Mouse (Mus musculus): ENCODE data around the gene Crtc3. TPM values are rescaled to one million over a fixed set of nuclear protein-coding genes. Genes with fewer than 3 reads are reported as not detected.

The Crtc3 gene
- total RNA-seq, 1 experiment = 2.4 TPM

DNA sequence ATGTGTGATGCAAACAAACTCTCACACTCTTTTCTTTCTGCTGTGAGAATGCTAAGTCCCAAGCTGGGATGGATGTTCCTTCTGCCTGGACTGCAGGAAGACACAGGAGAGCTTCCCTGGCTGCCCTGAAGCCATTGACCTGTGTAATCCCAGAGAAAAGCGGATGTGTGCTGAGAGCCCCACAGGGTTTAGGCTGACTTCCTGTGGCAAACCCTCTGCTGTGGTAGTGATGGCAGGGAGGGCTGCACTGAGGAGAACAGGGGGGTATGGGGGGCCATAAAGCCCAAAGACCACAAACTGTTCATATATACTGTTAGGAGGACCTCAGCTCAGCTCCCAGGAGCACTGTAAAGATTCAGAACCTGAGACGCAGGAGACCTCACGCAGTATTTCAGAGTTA lies 57.3 kb downstream of the Crtc3 start:
- TF ChIP-seq CHD2 (IDR thresholded peaks at IDR 0.05; ENCODE audit: low read depth, low read length) = no peak
- no peak for TF ChIP-seq HCFC1 (IDR thresholded peaks at IDR 0.05; ENCODE audit: borderline replicate concordance, insufficient read depth, low read length)
- no peak for TF ChIP-seq MAFK (IDR thresholded peaks at IDR 0.05; ENCODE audit: insufficient read depth, low read depth, low read length)
- H3K9ac ChIP-seq (ENCODE audit: insufficient read depth, low read depth, low read length, poor library complexity, severe bottlenecking) = no peak overlapping the region
- in situ Hi-C loops (cut with MboI; ENCODE audit: low sequenced_read_pairs in 2 of 2, unreplicated experiment in 2 of 2) = no loop called here

DNA sequence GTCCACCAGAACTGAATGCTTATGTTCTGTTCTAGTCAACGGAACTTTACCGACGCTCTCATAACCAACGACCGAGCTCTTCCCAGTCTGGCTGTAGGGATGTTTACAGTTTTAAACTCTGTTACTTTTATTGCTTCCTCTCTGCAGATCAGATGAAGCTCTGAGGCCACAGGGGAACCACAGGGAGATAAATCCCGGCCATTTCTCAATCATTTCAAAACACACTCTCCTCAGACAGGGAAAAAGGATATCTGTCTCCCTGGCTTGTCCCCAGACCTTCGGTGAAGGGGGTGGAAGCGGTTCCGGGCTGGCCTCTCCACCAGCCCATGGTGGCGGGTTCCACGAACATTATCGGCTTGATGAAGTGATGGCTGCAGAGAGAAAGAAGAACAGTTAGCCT lies 59.3 kb downstream of the Crtc3 start:
- no peak for DNase-seq (ENCODE audit: low read depth, low spot score)
- no peaks in the 10 kb centered on the region for H3K9me3 ChIP-seq (ENCODE audit: control insufficient read depth, insufficient read depth, low read depth, low read length)
- H3K4me3 ChIP-seq (ENCODE audit: insufficient read depth in 1 of 2, low read depth in 1 of 2, low read length in 2 of 2, poor library complexity in 1 of 2, severe bottlenecking in 1 of 2) = no peak overlapping the region
- no peak overlapping the region for H3K27ac ChIP-seq (ENCODE audit: insufficient read depth, low read depth, low read length, poor library complexity, severe bottlenecking)
- H3K9ac ChIP-seq (ENCODE audit: insufficient read depth, low read depth, low read length, poor library complexity, severe bottlenecking) = no peak overlapping the region
- TF ChIP-seq ZC3H11A (IDR thresholded peaks at IDR 0.05; ENCODE audit: borderline replicate concordance, low read depth, low read length) = no peak
- TF ChIP-seq ZNF384 (IDR thresholded peaks at IDR 0.05; ENCODE audit: low read depth, low read length) = no peak
- no peak for TF ChIP-seq CHD2 (IDR thresholded peaks at IDR 0.05; ENCODE audit: low read depth, low read length)
- no peaks in the 10 kb centered on the region for H3K36me3 ChIP-seq (ENCODE audit: control insufficient read depth, insufficient read depth, low read length, poor library complexity, severe bottlenecking)
- H3K4me1 ChIP-seq (ENCODE audit: control insufficient read depth in 2 of 2, insufficient read depth in 2 of 2, low read length in 2 of 2, poor library complexity in 1 of 2) = peaks cover 0 to 3% of the 10 kb centered on the region in 2 experiments; a peak in 1 of 4 replicates
- in situ Hi-C loops (cut with MboI; ENCODE audit: low sequenced_read_pairs in 2 of 2, unreplicated experiment in 2 of 2) = no loop called here

More for the DNA sequence above, 57.3 kb downstream of the Crtc3 start:
- no peak overlapping the region for H3K4me3 ChIP-seq (ENCODE audit: insufficient read depth in 1 of 2, low read depth in 1 of 2, low read length in 2 of 2, poor library complexity in 1 of 2, severe bottlenecking in 1 of 2)
- no peaks in the 10 kb centered on the region for H3K36me3 ChIP-seq (ENCODE audit: control insufficient read depth, insufficient read depth, low read length, poor library complexity, severe bottlenecking)
- H3K4me1 ChIP-seq (ENCODE audit: control insufficient read depth in 2 of 2, insufficient read depth in 2 of 2, low read length in 2 of 2, poor library complexity in 1 of 2) = peaks cover 0 to 3% of the 10 kb centered on the region in 2 experiments; a peak in 1 of 4 replicates
- no peak overlapping the region for H3K27ac ChIP-seq (ENCODE audit: insufficient read depth, low read depth, low read length, poor library complexity, severe bottlenecking)
- no peaks in the 10 kb centered on the region for H3K9me3 ChIP-seq (ENCODE audit: control insufficient read depth, insufficient read depth, low read depth, low read length)
- no peak for DNase-seq (ENCODE audit: low read depth, low spot score)

GRCm38 (mm10) chr7:80628708-80629183 lies 59.9 kb downstream of the Crtc3 start:
- Histone ChIP-seq H3K36me3 (ENCODE audit: control insufficient read depth, insufficient read depth, low read length, poor library complexity, severe bottlenecking) (no peaks in the 10 kb centered on the region), H3K27ac (ENCODE audit: insufficient read depth, low read depth, low read length, poor library complexity, severe bottlenecking) (no peak overlapping the region), H3K4me3 (ENCODE audit: insufficient read depth in 1 of 2, low read depth in 1 of 2, low read length in 2 of 2, poor library complexity in 1 of 2, severe bottlenecking in 1 of 2) (no peak overlapping the region), H3K9ac (ENCODE audit: insufficient read depth, low read depth, low read length, poor library complexity, severe bottlenecking) (no peak overlapping the region), H3K4me1 (ENCODE audit: control insufficient read depth in 2 of 2, insufficient read depth in 2 of 2, low read length in 2 of 2, poor library complexity in 1 of 2) (peaks cover 0 to 3% of the 10 kb centered on the region in 2 experiments; a peak in 1 of 4 replicates), H3K9me3 (ENCODE audit: control insufficient read depth, insufficient read depth, low read depth, low read length) (no peaks in the 10 kb centered on the region)
- TF ChIP-seq CHD2 (IDR thresholded peaks at IDR 0.05; ENCODE audit: low read depth, low read length) (no peak), ZC3H11A (IDR thresholded peaks at IDR 0.05; ENCODE audit: borderline replicate concordance, low read depth, low read length) (no peak), HCFC1 (IDR thresholded peaks at IDR 0.05; ENCODE audit: borderline replicate concordance, insufficient read depth, low read length) (no peak), ZNF384 (IDR thresholded peaks at IDR 0.05; ENCODE audit: low read depth, low read length) (no peak), MAFK (IDR thresholded peaks at IDR 0.05; ENCODE audit: insufficient read depth, low read depth, low read length) (no peak)
- no peak for DNase-seq (ENCODE audit: low read depth, low spot score)
- in situ Hi-C loops (cut with MboI; ENCODE audit: low sequenced_read_pairs in 2 of 2, unreplicated experiment in 2 of 2) = no loop called here

GRCm38 (mm10) chr7:80626943-80627342 lies 61.7 kb downstream of the Crtc3 start:
- no peak for TF ChIP-seq ZC3H11A (IDR thresholded peaks at IDR 0.05; ENCODE audit: borderline replicate concordance, low read depth, low read length)
- TF ChIP-seq CHD2 (IDR thresholded peaks at IDR 0.05; ENCODE audit: low read depth, low read length) = no peak
- no peak for TF ChIP-seq ZNF384 (IDR thresholded peaks at IDR 0.05; ENCODE audit: low read depth, low read length)
- no peak for TF ChIP-seq MAFK (IDR thresholded peaks at IDR 0.05; ENCODE audit: insufficient read depth, low read depth, low read length)
- no peak for TF ChIP-seq HCFC1 (IDR thresholded peaks at IDR 0.05; ENCODE audit: borderline replicate concordance, insufficient read depth, low read length)
- no peak overlapping the region for H3K4me3 ChIP-seq (ENCODE audit: insufficient read depth in 1 of 2, low read depth in 1 of 2, low read length in 2 of 2, poor library complexity in 1 of 2, severe bottlenecking in 1 of 2)
- peaks cover 0 to 3% of the 10 kb centered on the region in 2 experiments; a peak in 1 of 4 replicates for H3K4me1 ChIP-seq (ENCODE audit: control insufficient read depth in 2 of 2, insufficient read depth in 2 of 2, low read length in 2 of 2, poor library complexity in 1 of 2)
- DNase-seq (ENCODE audit: low read depth, low spot score) = no peak
- no peaks in the 10 kb centered on the region for H3K36me3 ChIP-seq (ENCODE audit: control insufficient read depth, insufficient read depth, low read length, poor library complexity, severe bottlenecking)
- H3K9me3 ChIP-seq (ENCODE audit: control insufficient read depth, insufficient read depth, low read depth, low read length) = no peaks in the 10 kb centered on the region
- H3K9ac ChIP-seq (ENCODE audit: insufficient read depth, low read depth, low read length, poor library complexity, severe bottlenecking) = no peak overlapping the region
- in situ Hi-C loops (cut with MboI; ENCODE audit: low sequenced_read_pairs in 2 of 2, unreplicated experiment in 2 of 2) = no loop called here
- H3K27ac ChIP-seq (ENCODE audit: insufficient read depth, low read depth, low read length, poor library complexity, severe bottlenecking) = no peak overlapping the region

GRCm38 (mm10) chr7:80625841-80626240 lies 62.8 kb downstream of the Crtc3 start:
- in situ Hi-C loops (cut with MboI; ENCODE audit: low sequenced_read_pairs in 2 of 2, unreplicated experiment in 2 of 2) = no loop called here
- peaks cover 0 to 3% of the 10 kb centered on the region in 2 experiments; a peak in 1 of 4 replicates for H3K4me1 ChIP-seq (ENCODE audit: control insufficient read depth in 2 of 2, insufficient read depth in 2 of 2, low read length in 2 of 2, poor library complexity in 1 of 2)
- H3K27ac ChIP-seq (ENCODE audit: insufficient read depth, low read depth, low read length, poor library complexity, severe bottlenecking) = no peak overlapping the region
- no peaks in the 10 kb centered on the region for H3K36me3 ChIP-seq (ENCODE audit: control insufficient read depth, insufficient read depth, low read length, poor library complexity, severe bottlenecking)
- H3K9ac ChIP-seq (ENCODE audit: insufficient read depth, low read depth, low read length, poor library complexity, severe bottlenecking) = no peak overlapping the region
- no peaks in the 10 kb centered on the region for H3K9me3 ChIP-seq (ENCODE audit: control insufficient read depth, insufficient read depth, low read depth, low read length)
- DNase-seq (ENCODE audit: low read depth, low spot score) = no peak
- H3K4me3 ChIP-seq (ENCODE audit: insufficient read depth in 1 of 2, low read depth in 1 of 2, low read length in 2 of 2, poor library complexity in 1 of 2, severe bottlenecking in 1 of 2) = no peak overlapping the region
- no peak for TF ChIP-seq CHD2 (IDR thresholded peaks at IDR 0.05; ENCODE audit: low read depth, low read length)
- no peak for TF ChIP-seq ZC3H11A (IDR thresholded peaks at IDR 0.05; ENCODE audit: borderline replicate concordance, low read depth, low read length)

Data from ES-E14 (cell line).